Mouse (Mus musculus): ENCODE measurements around the gene Flywch2. TPM values are rescaled to one million over a fixed set of nuclear protein-coding genes. Genes with fewer than 3 reads are reported as not detected.

Gene Flywch2
- polyA plus RNA-seq, 1 experiment from 2014 or later, result 37.2 TPM

DNA sequence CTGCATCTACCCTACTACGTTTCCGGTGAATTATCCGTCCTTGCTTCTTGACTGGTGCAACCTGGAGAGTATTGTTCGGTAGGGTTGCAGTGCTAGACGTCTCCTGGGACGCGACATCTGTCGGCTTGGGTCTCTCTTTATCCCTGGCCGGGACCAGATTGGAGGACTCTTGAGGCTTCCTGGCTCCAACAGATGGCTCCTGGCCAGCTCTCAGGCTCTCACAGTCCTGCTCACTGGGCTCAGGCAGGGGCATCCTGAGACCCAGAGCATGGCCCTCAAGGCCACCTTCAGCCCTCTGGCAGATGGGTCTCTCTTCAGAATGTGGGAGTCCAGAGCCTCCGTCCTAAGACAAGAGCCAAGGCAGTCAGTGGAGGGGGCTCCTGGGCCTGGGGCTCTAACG is 22.9 kb downstream of the Flywch2 start:
- WGBS, result 83% methylated on average over 11 of the region's 11 CpGs
- Histone ChIP-seq H3K36me3 (peaks cover 64% of the 10 kb centered on the region), H3K9me3 (no peaks in the 10 kb centered on the region), H3K4me2 (replicated peaks) (no peak overlapping the region), H3K9ac (replicated peaks) (no peak overlapping the region), H3K27me3 (no peaks in the 10 kb centered on the region), H3K4me3 (no peak overlapping the region), H3K4me1 (no peaks in the 10 kb centered on the region), H3K27ac (replicated peaks) (no peak overlapping the region)
- ATAC-seq (ENCODE audit: low FRiP score, low read depth), result no peak

DNA sequence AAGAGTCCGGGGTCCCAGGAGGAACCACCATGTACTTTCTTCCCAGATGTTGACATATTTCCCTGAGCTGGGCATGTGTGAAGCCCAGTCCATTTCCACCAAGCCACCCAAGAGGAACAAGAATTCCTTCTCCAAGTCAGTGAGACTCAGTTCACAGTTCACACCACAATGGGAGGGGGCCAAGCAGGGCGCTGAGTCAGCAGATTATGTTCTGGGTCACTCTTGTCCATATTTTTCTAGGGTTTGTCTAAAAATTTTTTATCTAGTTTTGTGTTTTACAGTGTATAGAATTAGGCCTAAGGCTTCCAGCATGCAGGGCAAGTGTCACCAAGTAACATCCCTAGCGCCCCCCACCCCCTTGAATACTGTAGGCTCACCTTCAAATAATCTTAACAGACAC is 24.7 kb downstream of the Flywch2 start:
- no peak overlapping the region for H3K4me2 ChIP-seq (replicated peaks)
- H3K9me3 ChIP-seq, result no peaks in the 10 kb centered on the region
- H3K4me3 ChIP-seq, result no peak overlapping the region
- 96% methylated on average over 3 of the region's 3 CpGs for WGBS
- H3K27ac ChIP-seq (replicated peaks), result no peak overlapping the region
- no peak overlapping the region for H3K9ac ChIP-seq (replicated peaks)
- no peaks in the 10 kb centered on the region for H3K27me3 ChIP-seq
- H3K4me1 ChIP-seq, result no peaks in the 10 kb centered on the region
- peaks cover 78% of the 10 kb centered on the region for H3K36me3 ChIP-seq
- no peak for ATAC-seq (ENCODE audit: low FRiP score, low read depth)

DNA sequence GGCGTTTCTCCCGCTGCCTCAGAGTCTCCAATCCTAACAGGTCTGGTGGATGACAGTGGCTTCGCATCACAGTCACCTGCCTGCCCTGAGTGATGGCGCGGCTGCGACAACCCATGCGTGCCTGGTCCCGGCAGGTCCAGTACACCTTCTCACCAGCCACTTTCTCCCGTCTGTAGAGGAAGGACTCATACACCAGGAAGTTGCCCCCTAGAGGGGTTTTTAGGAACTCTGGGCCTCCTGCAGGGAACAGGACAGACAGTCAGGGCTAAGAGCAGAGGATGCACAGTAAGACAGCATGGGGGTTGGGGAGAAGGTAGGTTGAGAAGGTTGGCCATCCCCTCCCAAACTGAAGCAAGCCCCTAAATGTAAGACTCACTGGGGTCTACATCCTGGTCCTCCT is 25.6 kb downstream of the Flywch2 start:
- no peak for ATAC-seq (ENCODE audit: low FRiP score, low read depth)
- 93% methylated on average over 9 of the region's 9 CpGs for WGBS

DNA sequence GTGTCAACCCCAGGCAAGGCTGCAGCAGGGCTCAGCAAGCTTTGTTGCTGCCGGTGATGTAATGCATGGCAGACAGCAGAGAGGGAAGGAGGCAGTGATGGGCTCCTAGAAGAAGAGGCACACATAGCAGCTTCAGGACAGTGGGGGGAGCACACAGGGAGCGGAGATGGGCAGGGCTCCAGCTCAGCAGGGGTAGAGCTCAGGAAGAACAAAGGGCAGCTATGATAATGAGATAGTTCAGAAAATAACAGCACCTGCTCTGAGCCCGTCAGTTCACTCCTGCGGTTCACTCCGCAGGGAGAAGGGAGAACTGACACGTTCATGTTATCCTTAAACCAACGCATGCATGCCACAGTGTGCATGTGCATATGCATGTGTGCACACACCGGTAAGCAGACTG is 27.1 kb downstream of the Flywch2 start:
- no peak overlapping the region for H3K27ac ChIP-seq (replicated peaks)
- no peaks in the 10 kb centered on the region for H3K9me3 ChIP-seq
- no peak overlapping the region for H3K4me3 ChIP-seq
- ATAC-seq (ENCODE audit: low FRiP score, low read depth), result no peak
- H3K4me1 ChIP-seq, result no peaks in the 10 kb centered on the region
- H3K9ac ChIP-seq (replicated peaks), result no peak overlapping the region
- H3K4me2 ChIP-seq (replicated peaks), result no peak overlapping the region
- peaks cover 92% of the 10 kb centered on the region for H3K36me3 ChIP-seq
- 67% methylated on average over 8 of the region's 8 CpGs for WGBS
- H3K27me3 ChIP-seq, result no peaks in the 10 kb centered on the region

More for the DNA sequence above, 25.6 kb downstream of the Flywch2 start:
- Histone ChIP-seq H3K9me3 (no peaks in the 10 kb centered on the region), H3K9ac (replicated peaks) (no peak overlapping the region), H3K27me3 (no peaks in the 10 kb centered on the region), H3K4me2 (replicated peaks) (no peak overlapping the region), H3K27ac (replicated peaks) (no peak overlapping the region), H3K4me1 (no peaks in the 10 kb centered on the region), H3K36me3 (peaks cover 81% of the 10 kb centered on the region), H3K4me3 (no peak overlapping the region)

DNA sequence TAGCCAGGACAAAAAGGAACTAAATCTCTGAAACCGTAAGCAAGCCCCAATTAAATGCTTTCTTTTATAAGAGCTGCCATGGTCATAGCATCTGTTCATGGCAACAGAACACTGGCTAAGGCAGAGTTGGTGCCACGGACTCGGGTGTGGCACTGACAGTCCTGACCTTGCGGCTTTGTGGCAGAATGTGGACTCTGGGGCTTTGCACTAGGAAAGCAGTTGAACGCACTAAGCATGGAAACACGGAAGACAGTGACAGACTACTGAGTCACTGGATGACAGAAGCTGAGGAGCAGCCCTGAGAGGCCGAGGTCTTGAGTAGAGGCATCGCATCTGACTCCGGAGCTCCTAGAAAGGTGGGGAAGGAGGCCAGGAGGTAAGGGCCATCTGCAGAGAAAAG is 28.3 kb downstream of the Flywch2 start:
- no peak overlapping the region for H3K4me3 ChIP-seq
- no peaks in the 10 kb centered on the region for H3K4me1 ChIP-seq
- no peak for ATAC-seq (ENCODE audit: low FRiP score, low read depth)
- no peaks in the 10 kb centered on the region for H3K9me3 ChIP-seq
- no peaks in the 10 kb centered on the region for H3K27me3 ChIP-seq
- no peak overlapping the region for H3K4me2 ChIP-seq (replicated peaks)
- no peak overlapping the region for H3K27ac ChIP-seq (replicated peaks)
- no peak overlapping the region for H3K9ac ChIP-seq (replicated peaks)
- 96% methylated on average over 9 of the region's 9 CpGs for WGBS
- peaks cover 96% of the 10 kb centered on the region for H3K36me3 ChIP-seq

DNA sequence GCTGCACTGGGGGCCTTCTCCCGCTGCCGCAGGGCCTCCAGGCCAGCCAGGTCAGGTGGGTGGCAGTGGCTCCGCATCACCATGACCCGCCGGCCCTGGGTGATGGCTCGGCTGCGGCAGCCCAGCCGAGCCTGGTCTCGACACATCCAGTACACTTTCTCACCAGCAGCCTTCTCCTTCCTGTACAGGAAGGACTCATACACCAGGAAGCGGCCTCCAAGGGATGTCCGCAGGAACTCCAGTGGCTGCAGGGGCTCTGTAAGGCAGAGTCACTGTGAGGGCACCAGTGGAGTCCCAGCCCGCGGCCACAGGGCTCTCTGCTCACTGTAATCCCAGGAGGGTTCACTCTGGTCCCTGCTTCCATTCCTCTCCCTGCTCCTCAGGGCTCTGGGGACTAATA is 30.2 kb downstream of the Flywch2 start:
- peaks cover 91% of the 10 kb centered on the region for H3K36me3 ChIP-seq

DNA sequence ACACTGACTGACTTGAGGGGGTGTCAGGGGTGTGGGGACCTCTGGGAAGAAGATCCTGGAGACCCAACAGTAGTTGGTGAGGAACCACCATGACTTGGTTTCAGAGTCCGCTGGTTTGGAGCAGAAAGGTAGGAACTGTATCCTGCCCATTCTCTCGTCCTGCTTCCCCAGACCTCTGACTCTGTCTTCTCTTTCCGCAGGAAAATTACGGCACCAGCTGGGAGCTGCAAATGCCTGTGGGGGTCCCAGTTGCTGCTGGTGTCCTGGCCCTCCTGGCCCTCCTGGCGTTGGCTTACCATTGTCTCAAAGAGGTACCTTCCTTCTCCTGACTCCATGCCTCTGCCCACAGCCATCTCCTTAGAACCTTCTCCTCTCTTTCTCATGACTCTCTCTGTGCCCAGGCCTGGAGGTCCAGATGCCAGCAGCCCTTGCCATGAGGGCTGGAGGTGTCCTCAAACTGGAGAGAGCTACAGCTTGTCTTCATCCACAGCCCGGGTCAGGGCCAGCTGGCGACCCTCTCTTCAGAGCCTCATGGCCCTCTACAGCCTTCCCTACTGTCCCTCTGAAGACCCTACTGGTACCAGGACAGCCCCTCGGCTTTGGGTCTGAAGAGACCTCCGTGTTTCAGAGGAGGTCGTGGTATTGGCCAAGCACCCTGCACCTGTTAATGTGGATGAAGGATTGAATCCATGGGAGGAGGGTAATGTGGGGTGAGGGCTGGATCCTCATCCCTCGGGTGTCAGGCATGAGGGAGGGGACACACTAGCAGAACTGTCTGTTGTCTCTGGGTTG is 36.3 kb downstream of the Flywch2 start:
- WGBS, result 83% methylated on average over 11 of the region's 11 CpGs
- no peak for ATAC-seq (ENCODE audit: low FRiP score, low read depth)

More for the DNA sequence above, 30.2 kb downstream of the Flywch2 start:
- Histone ChIP-seq H3K9me3 (no peaks in the 10 kb centered on the region), H3K4me2 (replicated peaks) (no peak overlapping the region), H3K4me1 (no peaks in the 10 kb centered on the region), H3K4me3 (no peak overlapping the region), H3K9ac (replicated peaks) (no peak overlapping the region), H3K27me3 (no peaks in the 10 kb centered on the region), H3K27ac (replicated peaks) (no peak overlapping the region)
- no peak for ATAC-seq (ENCODE audit: low FRiP score, low read depth)
- WGBS, result 96% methylated on average over 13 of the region's 13 CpGs

DNA sequence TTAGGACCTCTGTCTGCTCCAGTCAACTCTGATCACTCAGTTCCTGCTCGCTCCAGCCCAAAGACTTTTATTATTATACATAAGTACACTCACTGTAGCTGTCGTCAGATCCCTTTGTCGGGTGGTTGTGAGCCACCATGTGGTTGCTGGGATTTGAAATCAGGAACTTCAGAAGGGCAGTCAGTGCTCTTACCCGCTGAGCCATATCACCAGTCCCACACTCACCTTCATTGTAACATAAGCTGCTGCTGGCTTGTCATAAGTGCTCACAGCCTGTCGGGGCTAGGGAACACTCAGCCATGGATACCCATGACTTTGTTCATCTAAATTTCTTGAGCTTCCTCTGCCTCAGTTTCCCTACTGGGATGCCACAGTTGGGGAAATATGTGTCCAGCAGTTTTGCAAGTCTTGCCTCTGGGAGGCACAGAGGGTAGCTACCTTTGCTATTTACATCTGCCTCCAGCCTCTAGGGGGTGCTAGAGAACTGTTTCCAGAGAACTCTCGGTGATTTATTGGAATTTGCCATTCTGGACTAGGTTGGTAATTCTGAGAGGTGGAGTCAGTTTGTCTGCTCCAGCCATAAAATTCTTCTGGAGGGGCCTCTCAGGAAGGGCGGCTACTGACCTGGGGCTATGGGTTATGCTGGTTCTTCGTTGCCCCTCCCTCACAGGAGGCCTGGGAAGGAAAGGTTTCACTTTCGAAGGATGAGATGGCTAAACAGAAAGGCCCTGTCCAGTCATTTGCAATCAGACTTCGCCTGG is 37.1 kb downstream of the Flywch2 start:
- peaks cover 26% of the 10 kb centered on the region for H3K36me3 ChIP-seq
- peaks cover 21% of the 10 kb centered on the region for H3K4me1 ChIP-seq
- H3K27ac ChIP-seq (replicated peaks), result no peak overlapping the region
- WGBS, result 41% methylated on average over 10 of the region's 10 CpGs
- H3K27me3 ChIP-seq, result peaks cover 45% of the 10 kb centered on the region
- no peak for ATAC-seq (ENCODE audit: low FRiP score, low read depth)
- no peaks in the 10 kb centered on the region for H3K9me3 ChIP-seq
- no peak overlapping the region for H3K4me3 ChIP-seq
- no peak overlapping the region for H3K4me2 ChIP-seq (replicated peaks)
- no peak overlapping the region for H3K9ac ChIP-seq (replicated peaks)

More for the DNA sequence above, 36.3 kb downstream of the Flywch2 start:
- peaks cover 37% of the 10 kb centered on the region for H3K27me3 ChIP-seq
- no peak overlapping the region for H3K27ac ChIP-seq (replicated peaks)
- peaks cover 33% of the 10 kb centered on the region for H3K36me3 ChIP-seq
- no peak overlapping the region for H3K4me3 ChIP-seq
- no peaks in the 10 kb centered on the region for H3K9me3 ChIP-seq
- peaks cover 18% of the 10 kb centered on the region for H3K4me1 ChIP-seq
- no peak overlapping the region for H3K9ac ChIP-seq (replicated peaks)
- H3K4me2 ChIP-seq (replicated peaks), result no peak overlapping the region

DNA sequence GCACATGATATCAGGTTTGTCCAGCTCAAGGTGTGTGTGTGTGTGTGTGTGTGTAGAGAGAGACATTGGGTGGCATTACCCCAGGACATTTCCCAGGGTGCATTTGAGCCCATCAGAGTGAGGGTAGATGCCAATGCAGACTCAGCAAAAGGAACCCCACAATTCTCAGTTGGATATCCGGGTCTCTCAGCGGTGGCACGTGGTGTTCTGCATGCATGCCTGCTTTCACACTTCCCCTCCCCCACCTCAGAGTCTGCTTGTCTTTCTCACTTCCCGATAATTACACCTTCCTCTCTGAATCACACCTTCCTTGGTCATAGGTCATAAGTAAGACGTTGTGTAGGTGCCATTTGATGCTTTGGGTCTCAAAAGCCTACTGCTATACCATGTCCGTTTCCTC is 37.9 kb downstream of the Flywch2 start:
- H3K4me1 ChIP-seq, result peaks cover 21% of the 10 kb centered on the region
- H3K9ac ChIP-seq (replicated peaks), result no peak overlapping the region
- H3K4me2 ChIP-seq (replicated peaks), result no peak overlapping the region
- H3K9me3 ChIP-seq, result no peaks in the 10 kb centered on the region
- peaks cover 53% of the 10 kb centered on the region for H3K27me3 ChIP-seq
- peaks cover 19% of the 10 kb centered on the region for H3K36me3 ChIP-seq
- WGBS, result 54% methylated on average over 6 of the region's 6 CpGs
- no peak for ATAC-seq (ENCODE audit: low FRiP score, low read depth)
- H3K4me3 ChIP-seq, result no peak overlapping the region
- no peak overlapping the region for H3K27ac ChIP-seq (replicated peaks)

DNA sequence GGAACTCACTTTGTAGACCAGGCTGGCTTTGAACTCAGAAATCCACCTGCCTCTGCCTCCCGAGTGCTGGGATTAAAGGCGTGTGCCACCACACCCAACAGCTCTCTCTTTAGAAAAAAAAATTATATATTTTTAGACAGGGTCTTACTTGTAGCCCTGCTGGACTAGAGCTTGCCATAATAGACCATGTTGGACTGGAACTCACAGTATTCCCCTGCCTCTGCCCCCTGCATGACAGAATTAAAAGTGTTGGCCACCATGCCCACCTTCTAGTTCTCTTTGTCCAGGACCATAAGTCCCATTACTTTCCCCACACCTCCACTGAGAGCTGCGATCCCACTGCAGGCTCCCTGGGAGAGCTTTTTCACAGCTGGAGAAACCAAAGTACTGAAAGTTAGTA is 38.4 kb downstream of the Flywch2 start:
- Histone ChIP-seq H3K36me3 (peaks cover 13% of the 10 kb centered on the region), H3K9me3 (no peaks in the 10 kb centered on the region), H3K27ac (replicated peaks) (no peak overlapping the region), H3K27me3 (peaks cover 58% of the 10 kb centered on the region), H3K4me2 (replicated peaks) (no peak overlapping the region), H3K4me3 (no peak overlapping the region), H3K9ac (replicated peaks) (no peak overlapping the region), H3K4me1 (peaks cover 24% of the 10 kb centered on the region)
- WGBS, result 81% methylated on average over 3 of the region's 3 CpGs
- ATAC-seq (ENCODE audit: low FRiP score, low read depth), result no peak

DNA sequence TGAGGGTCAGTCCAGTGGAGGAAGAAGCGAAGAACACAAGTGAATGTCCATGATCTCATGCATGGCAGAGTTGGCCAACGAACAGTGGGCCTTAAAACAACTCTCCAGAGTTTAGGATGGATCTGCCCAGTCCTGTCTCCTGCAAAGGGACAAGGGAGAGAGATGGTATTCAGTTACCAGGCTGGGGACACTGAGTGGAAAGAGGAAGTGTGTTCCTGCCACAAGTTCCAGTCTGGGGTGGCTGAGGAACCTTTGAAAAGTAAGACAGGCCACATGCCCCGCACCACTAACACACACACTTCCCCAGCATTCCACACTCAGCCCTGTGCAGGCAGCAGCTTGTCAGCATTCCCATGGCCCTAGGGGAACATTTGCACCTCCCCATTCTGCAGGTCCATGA is 39.1 kb downstream of the Flywch2 start:
- 0 out of 2 replicates have a peak overlapping the region, but pooled peaks have one; percentile 70 for H3K4me2 ChIP-seq (replicated peaks)
- no peaks in the 10 kb centered on the region for H3K9me3 ChIP-seq
- WGBS, result 83% methylated on average over 3 of the region's 3 CpGs
- peaks cover 6% of the 10 kb centered on the region for H3K36me3 ChIP-seq
- H3K9ac ChIP-seq (replicated peaks), result no peak overlapping the region
- peaks cover 29% of the 10 kb centered on the region for H3K4me1 ChIP-seq
- ATAC-seq (ENCODE audit: low FRiP score, low read depth), result no peak
- peaks cover 66% of the 10 kb centered on the region for H3K27me3 ChIP-seq
- H3K4me3 ChIP-seq, result no peak overlapping the region
- H3K27ac ChIP-seq (replicated peaks), result no peak overlapping the region

DNA sequence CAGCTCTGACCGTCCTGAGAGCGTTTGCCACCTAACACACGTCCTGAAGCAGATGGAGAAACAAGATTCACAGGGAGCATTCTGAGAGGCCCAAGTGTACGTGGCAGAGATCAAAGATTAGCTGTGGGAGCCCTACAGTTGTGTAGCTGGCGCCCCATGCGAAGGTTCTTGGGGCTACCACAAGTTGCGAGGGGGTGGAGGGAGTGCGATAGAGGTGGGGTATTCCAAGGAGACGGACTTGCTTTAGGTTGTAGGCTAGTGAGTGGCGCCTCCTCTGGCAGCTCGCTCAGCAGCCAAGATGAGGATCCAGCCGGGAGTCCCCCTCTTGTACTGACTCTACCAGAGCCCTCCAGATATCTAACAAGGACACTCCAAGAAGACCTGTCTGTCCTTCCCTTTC is 39.6 kb downstream of the Flywch2 start:
- no peak overlapping the region for H3K9ac ChIP-seq (replicated peaks)
- peaks cover 29% of the 10 kb centered on the region for H3K4me1 ChIP-seq
- peak overlapping the region; percentile 70 for H3K4me2 ChIP-seq (replicated peaks)
- 1% methylated on average over 12 of the region's 12 CpGs for WGBS
- H3K27ac ChIP-seq (replicated peaks), result no peak overlapping the region
- peak overlapping the region; percentile 40; the same call in 1 of the 2 replicates for H3K4me3 ChIP-seq
- H3K27me3 ChIP-seq, result peaks cover 70% of the 10 kb centered on the region
- H3K9me3 ChIP-seq, result no peaks in the 10 kb centered on the region
- no peak for ATAC-seq (ENCODE audit: low FRiP score, low read depth)
- peaks cover 1% of the 10 kb centered on the region for H3K36me3 ChIP-seq

Data from midbrain, embryonic 12.5 days (tissue).